Mouse (Mus musculus) limb, embryonic 14.5 days (tissue): ENCODE measurements at regions not wholly inside any gene's neighbourhood (a gene's known extent, or its start where the extent isn't known, plus 50 kb on each side); places are given as distances from the start of the nearest gene placed in this dataset.
"Not testable (repeated sequence)": the region's sequence is repeated elsewhere in the genome, so short reads cannot be mapped to it uniquely, and the experiment has no call there.

ENCODE experiments used
- ATAC-seq: fragments of 200-750 bp; cut with Nextera tagmentation; 2 replicates; pipeline ENCODE4 v1.8.0; 2017; ENCODE audit warnings: low read depth, moderate number of reproducible peaks, moderate TSS enrichment; ENCODE audit not compliant: low FRiP score
- DNase-seq: peaks from one replicate; pipeline ENCODE4 v3.0.0-alpha.2; 2015; ENCODE audit warnings: low spot score
- H3K27ac ChIP-seq: fragments of 300-500 bp; sonication (generic); replicated peaks from 2 replicates; pipeline ENCODE4 v1.5.1; 2014; ENCODE audit warnings: low read depth, mild to moderate bottlenecking, low read length, moderate library complexity, mixed read lengths
- H3K27me3 ChIP-seq: fragments of 300-500 bp; sonication (generic); 2 replicates; pipeline ENCODE4 v1.6.1; 2014; ENCODE audit warnings: low read length, mixed read lengths; ENCODE audit not compliant: control insufficient read depth, insufficient read depth
- H3K36me3 ChIP-seq: fragments of 300-500 bp; sonication (generic); 2 replicates; pipeline ENCODE4 v1.6.1; 2014; ENCODE audit warnings: mild to moderate bottlenecking, low read length, moderate library complexity, mixed read lengths; ENCODE audit not compliant: control insufficient read depth, insufficient read depth
- H3K4me1 ChIP-seq: fragments of 300-500 bp; sonication (generic); 2 replicates; pipeline ENCODE4 v1.6.1; 2014; ENCODE audit warnings: antibody characterized with exemption, low read length, mixed read lengths; ENCODE audit not compliant: control insufficient read depth, insufficient read depth
- H3K4me2 ChIP-seq: fragments of 300-500 bp; sonication (generic); replicated peaks from 2 replicates; pipeline ENCODE4 v1.6.1; 2014; ENCODE audit warnings: low read depth, mild to moderate bottlenecking, low read length, moderate library complexity; ENCODE audit not compliant: severe bottlenecking
- H3K4me3 ChIP-seq: fragments of 300-500 bp; sonication (generic); replicated peaks from 2 replicates; pipeline ENCODE4 v1.5.1; 2014; ENCODE audit warnings: low read length
- H3K9ac ChIP-seq: fragments of 300-500 bp; sonication (generic); 2 replicates; pipeline ENCODE4 v1.6.1; 2014; ENCODE audit warnings: mild to moderate bottlenecking, low read depth, low read length, moderate library complexity; ENCODE audit not compliant: severe bottlenecking
- H3K9me3 ChIP-seq: fragments of 300-500 bp; sonication (generic); 2 replicates; pipeline ENCODE4 v1.6.1; 2016; ENCODE audit warnings: low read length; ENCODE audit not compliant: control insufficient read depth
- POLR2A ChIP-seq: fragments of 200-500 bp; IDR thresholded peaks from 2 replicates; pipeline ENCODE4 v1.8.0; 2012; ENCODE audit warnings: inconsistent platforms, mild to moderate bottlenecking, moderate library complexity, borderline replicate concordance; ENCODE audit not compliant: insufficient read depth, insufficient read length; ENCODE audit errors: extremely low read depth
- WGBS: fragments of 180-500 bp; shearing (Covaris S2); extraction: QIAGEN DNeasy Blood & Tissue Kit; methylation state at CpG from one replicate; pipeline ENCODE4 v1.1.7; 2014; 5-methylcytosine and 5-hydroxymethylcytosine counted together

DNA sequence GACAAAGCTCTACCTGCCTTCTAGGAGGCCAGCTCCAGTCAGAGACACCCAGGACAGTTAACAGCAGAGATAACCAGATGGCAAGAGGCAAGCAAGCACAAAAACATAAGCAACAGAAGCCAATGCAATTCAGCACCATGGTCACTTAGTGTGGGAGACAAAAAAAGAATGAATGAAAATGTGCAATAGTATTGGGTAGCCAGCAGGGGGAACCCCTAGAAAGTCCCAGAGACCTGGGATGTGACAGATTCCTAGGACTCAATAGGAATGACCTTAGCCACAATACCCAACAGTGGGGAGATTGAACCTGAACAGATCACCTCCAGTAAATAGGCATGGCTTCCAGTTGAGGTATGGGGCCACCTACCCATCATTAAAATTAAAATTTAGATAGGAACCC is 409.0 kb upstream of the St6gal2 start:
- Histone ChIP-seq H3K4me2 (no peak overlapping the region), H3K4me3 (no peak overlapping the region), H3K36me3 (no peaks in the 10 kb centered on the region), H3K4me1 (no peaks in the 10 kb centered on the region), H3K27me3 (no peaks in the 10 kb centered on the region), H3K27ac (no peak overlapping the region), H3K9me3 (no peaks in the 10 kb centered on the region), H3K9ac (no peak overlapping the region)
- TF ChIP-seq POLR2A, result no peak
- ATAC-seq (no peak), DNase-seq (no peak)

DNA sequence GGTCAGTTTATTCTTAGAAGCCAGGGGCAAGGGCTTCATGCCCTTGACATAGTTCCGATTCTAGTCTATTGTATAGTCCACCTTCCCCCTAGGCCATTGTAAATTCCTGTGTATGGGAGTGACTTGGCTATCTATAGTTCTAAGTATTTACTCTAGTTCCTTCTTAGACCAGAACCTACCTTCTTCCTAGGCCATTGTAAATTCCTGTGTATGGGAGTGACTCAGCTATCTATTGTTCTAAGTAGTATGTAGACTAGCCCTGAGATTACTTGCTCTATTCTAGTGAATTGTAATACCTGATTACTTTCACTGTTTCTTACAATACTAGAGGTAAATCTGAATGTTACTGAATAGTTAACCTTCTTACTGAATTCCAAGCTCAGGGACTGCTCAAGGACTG is 405.0 kb upstream of the St6gal2 start:
- H3K9me3 ChIP-seq, H3K36me3 ChIP-seq, DNase-seq, H3K27me3 ChIP-seq, H3K4me1 ChIP-seq, ATAC-seq, H3K27ac ChIP-seq, H3K4me3 ChIP-seq, H3K9ac ChIP-seq, H3K4me2 ChIP-seq: not testable (repeated sequence)
- 86% methylated on average over 1 of the region's 1 CpGs for WGBS

GRCm38 (mm10) chr17:55068420-55068819 is 376.8 kb upstream of the St6gal2 start:
- Histone ChIP-seq H3K9me3 (no peaks in the 10 kb centered on the region), H3K9ac (no peak overlapping the region), H3K4me1 (no peaks in the 10 kb centered on the region), H3K4me3 (no peak overlapping the region), H3K4me2 (no peak overlapping the region), H3K27ac (no peak overlapping the region), H3K27me3 (no peaks in the 10 kb centered on the region), H3K36me3 (no peaks in the 10 kb centered on the region)
- 79% methylated on average over 3 of the region's 3 CpGs for WGBS
- DNase-seq, result no peak
- ATAC-seq, result no peak
- no peak for TF ChIP-seq POLR2A

- Histone ChIP-seq H3K27ac (no peak overlapping the region), H3K9ac (no peak overlapping the region), H3K4me1 (no peaks in the 10 kb centered on the region), H3K4me2 (no peak overlapping the region), H3K36me3 (no peaks in the 10 kb centered on the region), H3K4me3 (no peak overlapping the region), H3K27me3 (no peaks in the 10 kb centered on the region), H3K9me3 (no peaks in the 10 kb centered on the region)
- DNase-seq (no peak), ATAC-seq (no peak)
- TF ChIP-seq POLR2A, result no peak
- WGBS, result 86% methylated on average over 6 of the region's 6 CpGs
Measured at GRCm38 (mm10) chr17:55083357-55084099, 361.7 kb upstream of the St6gal2 start.

DNA sequence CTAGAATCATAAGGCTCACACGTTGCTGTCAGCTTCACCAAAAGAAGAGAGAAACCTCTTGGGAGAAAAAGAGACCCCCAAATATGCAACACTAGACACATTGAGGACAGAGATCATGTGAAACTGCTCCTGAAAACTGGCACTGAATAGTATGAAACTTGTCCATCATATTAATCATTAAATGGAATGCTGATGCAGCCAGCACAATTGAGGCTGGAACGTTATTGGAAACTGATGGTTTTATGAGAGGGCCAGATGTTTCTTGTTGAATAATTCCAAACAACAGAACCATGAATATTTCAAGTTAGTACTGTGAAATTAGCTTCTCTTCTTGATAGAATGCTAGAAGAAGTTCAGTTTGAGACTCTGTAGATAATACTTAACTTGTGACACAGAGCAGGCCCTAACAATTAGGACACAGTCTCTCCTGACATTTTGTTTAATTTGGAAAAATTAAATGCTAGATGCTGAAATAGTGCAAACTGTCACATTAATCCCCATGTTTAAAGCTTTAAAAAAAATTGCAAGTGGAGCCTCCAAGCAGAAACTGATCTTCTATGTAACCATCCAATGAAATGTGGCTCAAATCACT is 354.4 kb upstream of the St6gal2 start:
- WGBS, result 25% methylated on average over 2 of the region's 2 CpGs

More for the DNA sequence above, 354.4 kb upstream of the St6gal2 start:
- no peak overlapping the region for H3K27ac ChIP-seq
- no peaks in the 10 kb centered on the region for H3K36me3 ChIP-seq
- H3K4me1 ChIP-seq, result no peaks in the 10 kb centered on the region
- no peaks in the 10 kb centered on the region for H3K27me3 ChIP-seq
- ATAC-seq (no peak), DNase-seq (peak; percentile 31)
- no peaks in the 10 kb centered on the region for H3K9me3 ChIP-seq
- no peak overlapping the region for H3K9ac ChIP-seq
- H3K4me2 ChIP-seq, result no peak overlapping the region
- no peak for TF ChIP-seq POLR2A
- no peak overlapping the region for H3K4me3 ChIP-seq
